Mouse (Mus musculus) lung, postnatal 0 days (tissue): Measurements from ENCODE around the gene Mpg.

Experiments used
- CTCF ChIP-seq: IDR thresholded peaks from 2 replicates; pipeline ENCODE4 v1.5.1; 2016; ENCODE audit warnings: antibody characterized with exemption, mild to moderate bottlenecking
- EP300 ChIP-seq: IDR thresholded peaks from 2 replicates; pipeline ENCODE4 v1.6.1; 2016; ENCODE audit warnings: antibody characterized with exemption, mild to moderate bottlenecking, control low read depth

DNA sequence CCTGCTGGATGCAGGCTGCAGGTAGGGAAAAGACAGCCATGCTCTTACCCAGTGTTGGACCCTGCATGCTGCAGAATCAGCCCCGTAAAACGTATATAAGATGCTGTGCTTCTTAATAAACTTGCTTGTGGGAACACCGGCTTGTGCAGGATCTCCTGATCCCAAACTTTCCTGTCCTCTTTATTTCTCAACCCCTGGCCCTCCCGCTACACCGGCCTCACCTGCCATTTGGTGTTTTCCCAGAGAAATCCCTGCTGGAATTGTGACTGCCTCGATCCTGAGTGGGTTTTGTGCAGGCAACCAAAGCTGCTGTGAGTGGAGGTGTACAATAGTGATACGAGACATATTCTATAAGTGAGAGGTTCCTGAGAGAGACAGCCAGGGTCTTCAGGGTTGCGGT, 41.8 kb upstream of the Mpg start:
- TF ChIP-seq CTCF = no peak
- TF ChIP-seq EP300 = no peak
